Mouse (Mus musculus) MEL (cell line): ENCODE results near the gene Mrpl33.

Experiments
- CTCF ChIP-seq, 3 experiments: IDR thresholded peaks in 2 of 3; conservative IDR thresholded peaks in 1 of 3; 2 replicates each; pipeline ENCODE4 v1.5.1; 2011 to 2012; ENCODE audit warnings: low read length in 3 of 3, low read depth in 2 of 3, mild to moderate bottlenecking in 2 of 3, improper control_type of control experiment in 1 of 3, inconsistent platforms in 1 of 3, mixed read lengths in 1 of 3, moderate library complexity in 1 of 3; ENCODE audit not compliant: control insufficient read depth in 1 of 3, insufficient read depth in 1 of 3, poor library complexity in 1 of 3, severe bottlenecking in 1 of 3
- ELF1 ChIP-seq: IDR thresholded peaks from 2 replicates; pipeline ENCODE4 v1.6.1; 2014; ENCODE audit warnings: low read depth, mild to moderate bottlenecking, inconsistent platforms, low read length, improper control_type of control experiment, moderate library complexity
- JUND ChIP-seq: IDR thresholded peaks from 2 replicates; pipeline ENCODE4 v1.6.1; 2011; ENCODE audit warnings: low read depth, mild to moderate bottlenecking, improper control_type of control experiment, low read length
- POLR2A ChIP-seq, 2 experiments: IDR thresholded peaks; 2 replicates each; pipeline ENCODE4 v1.6.1; 2011 to 2012; ENCODE audit warnings: low read length in 2 of 2, mild to moderate bottlenecking in 2 of 2, control low read depth in 1 of 2, improper control_type of control experiment in 1 of 2, low read depth in 1 of 2, moderate library complexity in 1 of 2; ENCODE audit not compliant: control insufficient read depth in 1 of 2, insufficient read depth in 1 of 2, poor library complexity in 1 of 2
- RCOR1 ChIP-seq: IDR thresholded peaks from 2 replicates; pipeline ENCODE4 v1.6.1; 2012; ENCODE audit warnings: low read depth, mild to moderate bottlenecking, inconsistent platforms, low read length, improper control_type of control experiment
- TCF12 ChIP-seq: IDR thresholded peaks from 2 replicates; pipeline ENCODE4 v1.6.1; 2014; ENCODE audit warnings: low read depth, mild to moderate bottlenecking, inconsistent platforms, low read length, improper control_type of control experiment, moderate library complexity
- USF1 ChIP-seq: IDR thresholded peaks from 2 replicates; pipeline ENCODE4 v1.6.1; 2014; ENCODE audit warnings: low read depth, mild to moderate bottlenecking, inconsistent platforms, low read length, improper control_type of control experiment, moderate library complexity
- ZC3H11A ChIP-seq: IDR thresholded peaks from 2 replicates; pipeline ENCODE4 v1.6.1; 2012; ENCODE audit warnings: low read depth, mild to moderate bottlenecking, inconsistent platforms, low read length, improper control_type of control experiment

DNA sequence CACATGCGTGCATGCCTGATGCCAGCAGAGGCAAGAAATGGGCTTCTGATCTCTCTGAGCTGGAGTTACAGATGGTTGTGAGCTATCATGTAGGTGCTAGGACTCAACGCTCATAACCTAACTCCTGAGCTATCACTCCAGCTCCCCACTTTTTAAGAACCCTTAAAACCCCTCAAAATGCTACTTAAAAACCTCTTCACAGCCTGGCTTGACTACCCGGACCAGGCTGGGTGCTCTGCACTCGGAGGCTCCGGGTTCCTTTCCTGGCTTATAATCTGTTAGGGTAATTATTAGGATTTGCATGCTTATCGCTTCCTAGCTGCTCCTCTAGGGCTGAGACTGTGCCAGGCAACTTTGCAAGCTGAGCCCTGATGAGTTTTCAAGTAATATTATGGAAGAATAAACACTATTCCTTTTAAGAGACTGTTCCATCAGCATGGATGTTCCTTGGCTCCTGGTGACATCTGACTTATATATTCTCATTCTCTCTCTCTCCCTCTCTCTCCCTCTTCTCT lies 752 bp downstream of the Mrpl33 start:
- TF ChIP-seq TCF12 (0 out of 2 replicates have a peak, but pooled peaks have one; percentile 37), POLR2A (IDR thresholded peaks at IDR 0.05; ENCODE audit: control insufficient read depth in 1 of 2, insufficient read depth in 1 of 2, low read depth in 1 of 2, low read length in 2 of 2, poor library complexity in 1 of 2) (peak in 1 of 2 experiments; percentile 20; a peak in 2 of 4 replicates), ZC3H11A (no peak), RCOR1 (peak; percentile 66; the same call in 1 of the 2 replicates), CTCF (IDR thresholded peaks at IDR 0.05 in 2 of 3, conservative IDR thresholded peaks at IDR 0.05 in 1 of 3; ENCODE audit: control insufficient read depth in 1 of 3, insufficient read depth in 1 of 3, low read depth in 2 of 3, low read length in 3 of 3, poor library complexity in 1 of 3, severe bottlenecking in 1 of 3) (no peak), USF1 (no peak), JUND (peak; percentile 87), ELF1 (no peak)
